Mouse (Mus musculus) neural tube, embryonic 11.5 days (tissue): ENCODE results near the gene Gm47841. TPM values are rescaled to one million over a fixed set of nuclear protein-coding genes. Genes with fewer than 3 reads are reported as not detected.

ENCODE experiments used
- ATAC-seq: fragments of 200-750 bp; cut with Nextera tagmentation; 2 replicates; pipeline ENCODE4 v1.8.0; 2017; ENCODE audit warnings: moderate number of reproducible peaks, mild to moderate bottlenecking, moderate TSS enrichment, moderate library complexity; ENCODE audit not compliant: insufficient read depth, low FRiP score, low TSS enrichment
- DNase-seq: peaks from one replicate; pipeline ENCODE4 v3.0.0-alpha.2; 2015; ENCODE audit warnings: low spot score
- H3K27ac ChIP-seq: fragments of 300-500 bp; sonication (generic); 2 replicates; pipeline ENCODE4 v1.5.1; 2014; ENCODE audit warnings: low read depth, mild to moderate bottlenecking, low read length
- H3K27me3 ChIP-seq: fragments of 300-500 bp; sonication (generic); 2 replicates; pipeline ENCODE4 v1.6.1; 2014; ENCODE audit warnings: mild to moderate bottlenecking, low read length, mixed read lengths; ENCODE audit not compliant: control insufficient read depth, insufficient read depth
- H3K36me3 ChIP-seq: fragments of 300-500 bp; sonication (generic); 2 replicates; pipeline ENCODE4 v1.6.1; 2014; ENCODE audit warnings: mild to moderate bottlenecking, low read length, moderate library complexity, mixed read lengths; ENCODE audit not compliant: control insufficient read depth, insufficient read depth
- H3K4me1 ChIP-seq: fragments of 300-500 bp; sonication (generic); 2 replicates; pipeline ENCODE4 v1.6.1; 2014; ENCODE audit warnings: low read length, mixed read lengths; ENCODE audit not compliant: control insufficient read depth, insufficient read depth
- H3K4me2 ChIP-seq: fragments of 300-500 bp; sonication (generic); 2 replicates; pipeline ENCODE4 v1.6.1; 2014; ENCODE audit warnings: low read depth, mild to moderate bottlenecking, moderate library complexity
- H3K4me3 ChIP-seq: fragments of 300-500 bp; sonication (generic); 2 replicates; pipeline ENCODE4 v1.5.1; 2014; ENCODE audit warnings: low read depth, low read length
- H3K9ac ChIP-seq: fragments of 300-500 bp; sonication (generic); 2 replicates; pipeline ENCODE4 v1.6.1; 2014; ENCODE audit warnings: mild to moderate bottlenecking, low read length
- H3K9me3 ChIP-seq: fragments of 300-500 bp; sonication (generic); 2 replicates; pipeline ENCODE4 v1.6.1; 2016; ENCODE audit warnings: low read length; ENCODE audit not compliant: control insufficient read depth
- WGBS: fragments of 180-500 bp; shearing (Covaris S2); extraction: QIAGEN DNeasy Blood & Tissue Kit; methylation state at CpG from one replicate; pipeline ENCODE4 v1.1.7; 2014; 5-methylcytosine and 5-hydroxymethylcytosine counted together
- polyA plus RNA-seq: library from polyadenylated mRNA; unstranded; fragments of >200 nt; fragmentation: Nextera tagmentation; extraction: Ambion mirVana; gene quantifications from 2 replicates; pipeline ENCODE4 v1.2.1, GENCODE M21; 2014

Gm47841 gene
- polyA plus RNA-seq, 1 experiment from 2014 or later: not detected

- peaks cover 14% of the 10 kb centered on the region for H3K27me3 ChIP-seq
Measured at GRCm38 (mm10) chr15:101054541-101054940, 7.3 kb upstream of the Gm47841 start.

GRCm38 (mm10) chr15:101053832-101054459 lies 6.7 kb upstream of the Gm47841 start:
- ATAC-seq (no peak), DNase-seq (peak; percentile 33)
- Histone ChIP-seq H3K4me2 (peak overlapping the region; percentile 50), H3K27ac (no peak overlapping the region; the same call in 1 of the 2 replicates), H3K9me3 (no peaks in the 10 kb centered on the region), H3K27me3 (peaks cover 14% of the 10 kb centered on the region), H3K9ac (peak overlapping the region; percentile 41), H3K4me1 (peaks cover 16% of the 10 kb centered on the region), H3K4me3 (peak overlapping the region; percentile 27), H3K36me3 (no peaks in the 10 kb centered on the region)
- 8% methylated on average over 61 of the region's 65 CpGs for WGBS

More at GRCm38 (mm10) chr15:101054541-101054940, 7.3 kb upstream of the Gm47841 start:
- Histone ChIP-seq H3K4me2 (no peak overlapping the region), H3K27ac (no peak overlapping the region), H3K9me3 (no peaks in the 10 kb centered on the region), H3K36me3 (no peaks in the 10 kb centered on the region), H3K9ac (no peak overlapping the region), H3K4me3 (no peak overlapping the region), H3K4me1 (peaks cover 19% of the 10 kb centered on the region)
- DNase-seq: no peak
- WGBS: 69% methylated on average over 10 of the region's 10 CpGs
- ATAC-seq: no peak

GRCm38 (mm10) chr15:101052560-101053501 lies 5.6 kb upstream of the Gm47841 start:
- no peak for ATAC-seq
- peak overlapping the region; percentile 50 for H3K4me2 ChIP-seq
- DNase-seq: peak; percentile 79
- H3K4me3 ChIP-seq: peak overlapping the region; percentile 27
- WGBS: 10% methylated on average over 103 of the region's 120 CpGs
- H3K4me1 ChIP-seq: peaks cover 16% of the 10 kb centered on the region
- H3K27me3 ChIP-seq: peaks cover 14% of the 10 kb centered on the region
- peak overlapping the region; percentile 41; the same call in 1 of the 2 replicates for H3K9ac ChIP-seq
- H3K27ac ChIP-seq: no peak overlapping the region
- no peaks in the 10 kb centered on the region for H3K36me3 ChIP-seq
- no peaks in the 10 kb centered on the region for H3K9me3 ChIP-seq

- peaks cover 22% of the 10 kb centered on the region for H3K4me1 ChIP-seq
- WGBS: 21% methylated on average over 10 of the region's 10 CpGs
- DNase-seq (peak; percentile 49), ATAC-seq (peak; percentile 24; the same call in 1 of the 2 replicates)
- H3K9me3 ChIP-seq: no peaks in the 10 kb centered on the region
- no peak overlapping the region for H3K4me2 ChIP-seq
- no peak overlapping the region for H3K4me3 ChIP-seq
- H3K27me3 ChIP-seq: peaks cover 20% of the 10 kb centered on the region
- H3K27ac ChIP-seq: no peak overlapping the region
- H3K9ac ChIP-seq: no peak overlapping the region
- no peaks in the 10 kb centered on the region for H3K36me3 ChIP-seq
Measured at GRCm38 (mm10) chr15:101051869-101052268, 4.7 kb upstream of the Gm47841 start.

GRCm38 (mm10) chr15:101048338-101048896 lies 1.2 kb upstream of the Gm47841 start:
- Histone ChIP-seq H3K27ac (no peak overlapping the region), H3K4me3 (no peak overlapping the region), H3K9ac (no peak overlapping the region), H3K36me3 (no peaks in the 10 kb centered on the region), H3K27me3 (peaks cover 38% of the 10 kb centered on the region), H3K9me3 (no peaks in the 10 kb centered on the region), H3K4me2 (no peak overlapping the region), H3K4me1 (peaks cover 25% of the 10 kb centered on the region)
- WGBS: 49% methylated on average over 5 of the region's 5 CpGs
- DNase-seq (no peak), ATAC-seq (no peak)

GRCm38 (mm10) chr15:101046527-101047193 lies 537 bp downstream of the Gm47841 start:
- Histone ChIP-seq H3K27ac (no peak overlapping the region), H3K9me3 (no peaks in the 10 kb centered on the region), H3K4me2 (peak overlapping the region; percentile 99), H3K36me3 (no peaks in the 10 kb centered on the region), H3K9ac (peak overlapping the region; percentile 64), H3K27me3 (peaks cover 35% of the 10 kb centered on the region), H3K4me3 (peak overlapping the region; percentile 47), H3K4me1 (peaks cover 16% of the 10 kb centered on the region)
- under 1% methylated on average over 53 of the region's 77 CpGs for WGBS
- peak; percentile 58 for ATAC-seq
- peak; percentile 54 for DNase-seq

- peak; percentile 43 for DNase-seq
- Histone ChIP-seq H3K27me3 (peaks cover 35% of the 10 kb centered on the region), H3K9me3 (no peaks in the 10 kb centered on the region), H3K4me3 (peak overlapping the region; percentile 47), H3K4me2 (peak overlapping the region; percentile 99), H3K27ac (no peak overlapping the region), H3K9ac (peak overlapping the region; percentile 64), H3K4me1 (peaks cover 15% of the 10 kb centered on the region; the same call in 1 of the 2 replicates), H3K36me3 (no peaks in the 10 kb centered on the region)
- WGBS: 1% methylated on average over 43 of the region's 43 CpGs
- no peak for ATAC-seq
Measured at GRCm38 (mm10) chr15:101046039-101046526, 1.1 kb downstream of the Gm47841 start.

- H3K9me3 ChIP-seq: no peaks in the 10 kb centered on the region
- H3K4me2 ChIP-seq: no peak overlapping the region
- no peak overlapping the region for H3K9ac ChIP-seq
- no peak for DNase-seq
- H3K36me3 ChIP-seq: no peaks in the 10 kb centered on the region
- no peak overlapping the region for H3K4me3 ChIP-seq
- 59% methylated on average over 6 of the region's 6 CpGs for WGBS
- peaks cover 15% of the 10 kb centered on the region; the same call in 1 of the 2 replicates for H3K4me1 ChIP-seq
- no peak for ATAC-seq
- H3K27me3 ChIP-seq: peaks cover 45% of the 10 kb centered on the region
- no peak overlapping the region for H3K27ac ChIP-seq
Measured at GRCm38 (mm10) chr15:101044531-101044930, 2.7 kb downstream of the Gm47841 start.
